Mouse (Mus musculus) heart, postnatal 0 days (tissue): ENCODE measurements around the gene Zfp189.

Source experiments
- CTCF ChIP-seq: IDR thresholded peaks from 2 replicates; pipeline ENCODE4 v1.5.1; 2016; ENCODE audit warnings: antibody characterized with exemption, control low read depth, low read depth
- EP300 ChIP-seq: IDR thresholded peaks from 2 replicates; pipeline ENCODE4 v1.6.1; 2016; ENCODE audit warnings: antibody characterized with exemption, low read depth

- TF ChIP-seq CTCF: no peak
- TF ChIP-seq EP300: no peak
These were observed 35.5 kb upstream of the Zfp189 start for GRCm38 (mm10) chr4:49485442-49485841.
